Mouse (Mus musculus) urinary bladder, postnatal 14 days (tissue): ENCODE measurements at regions not wholly inside any gene's neighbourhood (a gene's known extent, or its start where the extent isn't known, plus 50 kb on each side); places are given as distances from the start of the nearest gene placed in this dataset.

Source experiments
- DNase-seq: peaks from one replicate; pipeline ENCODE4 v3.0.0; 2021; ENCODE audit warnings: low spot score

- DNase-seq: no peak
Measured at GRCm38 (mm10) chr1:137567526-137567925, 607.3 kb upstream of the Nr5a2 start.

- no peak for DNase-seq
Measured at GRCm38 (mm10) chr1:137565573-137566048, 605.4 kb upstream of the Nr5a2 start.

DNA sequence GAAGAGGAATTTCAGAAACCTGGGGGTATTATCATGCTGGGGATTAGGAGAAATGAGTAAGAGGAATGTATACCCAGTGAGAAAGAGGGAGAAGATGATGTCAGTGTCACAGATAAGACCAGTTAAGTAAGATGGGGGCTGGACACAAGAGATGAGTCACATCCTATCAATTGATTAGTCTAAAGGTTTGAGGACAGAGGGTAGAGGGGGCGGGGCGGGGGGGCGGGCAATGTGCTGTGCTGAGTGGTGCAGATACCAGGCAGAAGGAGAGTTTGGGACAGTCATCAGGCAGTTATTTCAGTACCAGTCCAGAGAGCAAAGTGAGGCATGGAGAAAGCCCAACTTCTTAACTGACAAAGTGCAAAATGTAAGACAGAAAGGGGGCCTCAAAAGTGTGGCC is 601.4 kb upstream of the Nr5a2 start:
- no peak for DNase-seq

GRCm38 (mm10) chr1:137560389-137561268 is 600.4 kb upstream of the Nr5a2 start:
- no peak for DNase-seq

GRCm38 (mm10) chr1:137549659-137550058 is 589.4 kb upstream of the Nr5a2 start:
- DNase-seq: no peak

GRCm38 (mm10) chr1:137545666-137546065 is 585.4 kb upstream of the Nr5a2 start:
- no peak for DNase-seq

DNA sequence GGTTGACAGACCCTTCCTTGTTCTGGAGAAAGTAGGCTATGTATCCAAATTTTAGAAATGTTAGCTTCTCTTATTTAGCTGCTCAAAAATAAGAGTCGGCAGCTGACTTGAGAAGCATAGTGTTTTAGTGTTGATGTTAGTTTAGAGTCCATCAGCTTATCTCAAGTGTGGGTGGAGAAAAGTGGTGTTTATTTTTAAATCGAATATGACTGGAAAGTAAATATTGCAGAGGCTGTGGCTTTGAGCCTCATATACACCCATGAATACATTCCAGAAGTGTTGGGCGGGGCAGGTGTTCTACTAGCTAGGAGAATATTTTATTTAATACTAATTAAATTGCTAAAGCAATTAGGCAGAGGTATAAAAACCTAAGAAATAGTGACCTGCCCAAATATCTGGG is 583.6 kb upstream of the Nr5a2 start:
- DNase-seq: no peak

GRCm38 (mm10) chr1:137541453-137541852 is 581.2 kb upstream of the Nr5a2 start:
- DNase-seq: no peak

GRCm38 (mm10) chr1:137539424-137540116 is 579.3 kb upstream of the Nr5a2 start:
- DNase-seq: no peak

DNA sequence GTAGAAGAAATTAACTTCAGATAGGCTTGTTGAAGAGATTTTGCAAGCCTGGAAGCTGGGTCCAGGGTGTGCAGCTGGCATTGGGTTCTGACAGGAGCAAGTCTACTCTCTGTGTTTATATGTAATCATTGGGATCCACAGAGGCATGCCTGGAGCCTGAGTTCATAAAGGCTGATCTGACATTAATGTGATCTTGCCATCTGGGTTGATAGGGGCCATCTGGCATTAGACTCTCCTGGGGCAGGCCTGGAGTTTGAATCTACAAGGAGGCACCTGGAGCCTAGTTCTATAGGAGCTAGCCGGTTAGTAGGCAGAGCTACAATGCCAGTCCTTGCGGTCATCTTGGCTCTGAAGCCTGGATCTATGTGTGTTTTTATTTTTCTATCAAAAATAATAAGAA is 554.5 kb upstream of the Nr5a2 start:
- no peak for DNase-seq

DNA sequence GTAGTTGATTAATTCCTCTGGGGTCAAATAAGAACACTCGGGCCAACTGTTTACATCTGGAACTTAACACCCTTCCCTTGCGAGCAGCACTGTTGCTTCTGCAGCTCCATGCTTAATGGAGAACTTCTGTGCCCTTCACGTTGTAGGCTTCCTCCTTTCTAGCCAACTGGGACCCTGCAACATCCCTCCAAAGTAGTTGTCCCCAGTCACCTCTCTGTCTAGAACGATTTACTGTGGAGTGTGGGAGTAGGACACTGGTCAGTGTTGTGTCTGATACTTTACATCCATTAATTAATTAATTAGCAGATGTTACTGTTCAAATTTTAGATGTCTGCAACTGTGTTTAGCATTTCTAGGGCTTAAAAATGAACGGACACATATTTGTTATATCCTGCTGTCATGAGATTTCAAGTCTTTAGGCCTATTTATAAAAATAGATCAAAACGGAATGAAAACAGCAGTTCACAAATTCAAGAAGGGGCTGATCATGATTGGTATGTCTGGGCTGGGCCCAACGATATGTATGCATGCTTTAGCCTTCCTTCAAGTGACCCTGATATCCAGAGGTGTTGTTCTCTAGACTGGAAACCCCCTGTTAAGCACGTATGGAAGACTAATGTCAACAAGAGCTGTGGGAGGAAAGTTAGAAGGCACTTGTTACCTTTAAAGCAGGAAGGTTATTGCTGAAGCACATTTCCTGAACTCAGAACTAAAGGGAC is 543.6 kb upstream of the Nr5a2 start:
- DNase-seq: no peak

DNA sequence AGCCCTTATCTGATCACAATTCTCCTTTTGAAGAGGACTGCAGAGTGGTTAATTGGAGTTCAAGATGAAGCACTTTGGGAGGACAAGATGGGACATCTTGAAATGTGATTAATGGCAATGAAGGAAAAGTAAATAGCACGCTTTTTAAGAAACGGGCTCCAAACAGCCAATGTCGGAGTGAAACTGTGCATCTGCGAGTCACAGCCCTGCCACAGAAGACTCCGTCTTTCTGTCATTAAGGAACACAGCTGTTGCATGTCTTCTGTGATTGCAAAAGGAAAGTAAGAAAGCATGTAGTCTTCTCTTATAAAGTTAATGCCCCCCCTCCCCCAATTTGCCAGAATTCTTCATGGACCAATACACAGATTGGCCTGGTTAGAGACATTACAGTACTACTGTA is 528.0 kb upstream of the Nr5a2 start:
- no peak for DNase-seq

DNA sequence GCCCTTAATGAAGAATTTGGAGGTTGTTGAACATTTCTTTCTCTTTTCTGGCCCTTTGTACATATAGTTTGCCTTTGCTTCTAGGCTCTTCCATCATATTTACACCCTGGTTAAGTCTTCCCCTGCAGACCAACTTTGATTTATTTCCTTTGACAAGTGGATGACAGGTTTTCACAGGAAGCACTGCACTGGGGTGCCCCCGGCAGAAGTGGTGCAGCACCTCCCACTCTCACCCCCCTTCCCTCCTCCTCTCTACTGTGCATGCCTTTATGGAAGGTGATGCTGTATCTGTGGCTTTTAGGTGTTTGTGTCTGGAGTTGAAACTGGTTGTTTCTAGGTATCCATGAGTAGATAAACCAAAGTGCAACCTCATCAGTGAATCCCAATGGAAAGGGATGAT is 518.2 kb upstream of the Nr5a2 start:
- DNase-seq: no peak

- DNase-seq: no peak
Measured at GRCm38 (mm10) chr1:137477239-137477638, 517.0 kb upstream of the Nr5a2 start.

DNA sequence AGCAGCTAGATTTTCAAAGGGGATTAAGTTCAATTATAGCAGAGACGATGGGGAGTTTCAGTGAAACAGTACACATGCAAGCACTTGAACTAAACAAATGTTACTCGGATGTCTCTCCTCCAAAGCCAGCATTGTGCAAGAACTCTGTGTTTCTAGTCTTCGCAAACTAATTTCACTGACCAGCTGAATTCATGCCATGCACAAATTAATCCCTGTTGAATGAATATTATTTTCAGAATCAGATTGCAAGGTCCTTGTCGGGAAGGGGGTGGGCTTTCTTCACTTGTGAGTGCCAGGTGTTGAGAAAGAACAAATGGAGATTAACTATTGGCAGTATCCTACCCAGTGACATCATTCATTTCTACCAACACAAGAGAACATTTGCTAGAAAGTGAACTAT is 514.6 kb upstream of the Nr5a2 start:
- no peak for DNase-seq

DNA sequence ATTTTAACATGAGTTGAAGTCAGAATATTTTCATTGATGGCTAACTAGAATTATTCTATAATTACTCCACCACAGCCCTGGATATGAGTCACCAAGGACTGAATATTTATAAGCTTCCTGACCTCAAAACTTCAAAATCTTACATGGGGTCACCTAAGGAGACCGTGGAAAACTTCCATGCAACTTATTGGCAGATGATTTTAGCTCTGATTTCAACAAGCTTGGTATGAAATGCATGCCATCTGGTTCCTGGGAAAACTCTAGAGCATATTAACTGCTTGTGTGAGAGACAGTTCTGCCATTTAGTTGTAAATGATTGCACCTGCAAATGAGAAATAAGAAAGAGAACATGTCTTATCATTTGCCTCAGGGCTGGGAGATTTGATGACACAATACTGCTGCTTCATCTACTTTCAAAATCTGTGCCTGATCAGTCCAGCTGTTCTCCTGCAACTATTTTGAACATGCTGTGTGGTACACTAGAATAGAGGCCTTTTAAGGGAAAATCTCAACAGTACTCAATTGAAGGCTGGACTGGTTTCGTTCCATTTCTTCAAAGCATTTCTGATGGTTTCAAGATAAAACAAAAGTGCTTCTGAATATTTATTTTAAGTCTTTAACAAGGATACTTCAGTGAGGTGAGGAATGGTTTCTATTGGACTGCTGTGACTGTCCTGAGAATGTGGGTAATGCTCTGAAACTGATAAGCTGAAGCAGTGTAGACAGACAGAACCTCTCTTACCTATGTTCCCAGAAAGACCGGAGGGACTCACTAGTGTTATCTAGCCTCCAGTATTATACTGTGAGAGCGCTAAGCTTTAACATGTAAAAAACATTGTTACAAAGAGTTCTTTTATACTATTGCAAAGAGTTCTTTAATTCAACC is 513.8 kb upstream of the Nr5a2 start:
- no peak for DNase-seq

DNA sequence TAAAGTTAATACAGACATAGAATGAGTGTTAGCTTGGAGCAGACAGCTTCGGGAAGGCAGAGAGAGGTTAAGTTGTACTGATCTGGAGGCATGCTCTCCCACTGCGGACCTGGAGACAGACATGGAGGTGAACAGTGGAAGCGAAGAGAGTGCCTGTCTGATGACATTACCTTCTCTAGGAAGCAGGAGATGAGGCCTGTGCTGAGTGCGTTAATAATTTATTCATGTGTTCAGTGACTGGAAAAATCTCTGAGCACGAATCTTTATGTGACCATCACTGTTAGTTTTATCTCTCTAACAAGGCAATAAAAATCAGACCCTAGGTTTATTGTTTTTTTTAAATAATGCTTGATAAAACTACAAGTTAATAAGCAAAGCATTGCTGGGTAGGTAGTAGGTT is 504.7 kb upstream of the Nr5a2 start:
- DNase-seq: no peak

DNA sequence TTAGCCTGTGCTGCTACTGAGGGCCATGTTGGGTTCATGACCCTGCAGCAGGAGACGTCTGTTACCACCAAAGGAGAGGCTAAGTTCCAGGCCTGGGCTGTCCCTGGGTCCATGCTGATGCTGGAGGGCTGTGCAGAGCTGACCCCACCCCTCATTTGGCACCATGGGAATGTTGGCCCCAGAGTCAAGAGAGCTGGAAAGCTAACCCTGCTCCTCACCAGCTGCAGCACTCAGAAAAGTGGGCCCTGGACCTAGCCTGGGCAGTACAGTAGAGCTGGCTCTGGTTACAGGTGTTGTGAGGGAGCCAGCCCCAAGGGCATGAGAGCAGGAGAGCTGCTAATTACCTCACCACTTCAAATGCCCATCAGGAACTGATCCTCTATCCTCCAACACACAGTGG is 500.9 kb upstream of the Nr5a2 start:
- no peak for DNase-seq

GRCm38 (mm10) chr1:137453446-137454208 is 493.4 kb upstream of the Nr5a2 start:
- no peak for DNase-seq

GRCm38 (mm10) chr1:137452749-137453148 is 492.5 kb upstream of the Nr5a2 start:
- DNase-seq: no peak

DNA sequence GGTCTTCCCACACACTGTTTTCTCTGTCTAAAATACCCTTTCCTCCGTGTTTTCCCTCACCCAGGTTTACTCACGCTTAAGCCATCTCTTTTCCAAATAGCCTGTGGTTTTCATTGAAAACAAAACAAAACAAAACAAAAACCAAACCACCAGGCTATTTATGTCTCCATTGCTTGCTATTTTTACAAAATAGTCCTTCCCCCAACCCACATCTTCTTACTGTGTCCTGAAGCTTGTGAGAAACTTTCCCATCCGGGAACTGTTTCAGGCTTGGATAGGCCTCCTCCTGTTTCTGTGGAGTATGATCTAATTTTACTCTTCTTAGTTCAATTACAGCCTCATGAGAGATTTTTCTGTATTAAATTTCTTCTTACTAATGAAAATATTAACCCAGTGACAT is 486.2 kb upstream of the Nr5a2 start:
- no peak for DNase-seq
